Mouse (Mus musculus) hindbrain, postnatal 0 days (tissue): Measurements from ENCODE around the gene Actl6b. TPM values are rescaled to one million over a fixed set of nuclear protein-coding genes. Genes with fewer than 3 reads are reported as not detected.
"Not testable (repeated sequence)": the region's sequence is repeated elsewhere in the genome, so short reads cannot be mapped to it uniquely, and the experiment has no call there.

Source experiments
- ATAC-seq: fragments of 200-750 bp; cut with Nextera tagmentation; 2 replicates; pipeline ENCODE4 v1.8.0; 2017; ENCODE audit warnings: mild to moderate bottlenecking, moderate TSS enrichment, moderate library complexity
- DNase-seq: peaks from one replicate; pipeline ENCODE4 v3.0.0-alpha.2; 2015; ENCODE audit warnings: low spot score
- H3K27ac ChIP-seq: fragments of 300-500 bp; sonication (generic); 2 replicates; pipeline ENCODE4 v1.5.1; 2014; ENCODE audit warnings: mild to moderate bottlenecking
- H3K27me3 ChIP-seq: fragments of 300-500 bp; sonication (generic); 2 replicates; pipeline ENCODE4 v1.6.1; 2014; ENCODE audit warnings: low read length, mixed read lengths; ENCODE audit not compliant: insufficient read depth
- H3K36me3 ChIP-seq: fragments of 300-500 bp; sonication (generic); 2 replicates; pipeline ENCODE4 v1.6.1; 2014; ENCODE audit warnings: low read length, mixed read lengths; ENCODE audit not compliant: insufficient read depth
- H3K4me1 ChIP-seq: fragments of 300-500 bp; sonication (generic); 2 replicates; pipeline ENCODE4 v1.6.1; 2014; ENCODE audit warnings: antibody characterized with exemption, low read length, mixed read lengths; ENCODE audit not compliant: insufficient read depth
- H3K4me2 ChIP-seq: fragments of 300-500 bp; sonication (generic); 2 replicates; pipeline ENCODE4 v1.6.1; 2014; ENCODE audit warnings: low read depth, mild to moderate bottlenecking, low read length, moderate library complexity, mixed read lengths
- H3K4me3 ChIP-seq: fragments of 300-500 bp; sonication (generic); 2 replicates; pipeline ENCODE4 v1.5.1; 2014; ENCODE audit warnings: low read length
- H3K9ac ChIP-seq: fragments of 300-500 bp; sonication (generic); replicated peaks from 2 replicates; pipeline ENCODE4 v1.6.1; 2014; ENCODE audit warnings: mild to moderate bottlenecking, low read length, moderate library complexity, mixed read lengths
- H3K9me3 ChIP-seq: fragments of 300-500 bp; sonication (generic); 2 replicates; pipeline ENCODE4 v1.6.1; 2016; ENCODE audit warnings: low read length, mixed read lengths
- CTCF ChIP-seq: IDR thresholded peaks from 2 replicates; pipeline ENCODE4 v1.5.1; 2016; ENCODE audit warnings: antibody characterized with exemption, control low read depth, low read depth
- WGBS: fragments of 180-500 bp; shearing (Covaris S2); extraction: QIAGEN DNeasy Blood & Tissue Kit; methylation state at CpG from one replicate; pipeline ENCODE4 v1.1.7; 2014; 5-methylcytosine and 5-hydroxymethylcytosine counted together
- polyA plus RNA-seq: library from polyadenylated mRNA; unstranded; fragments of >200 nt; fragmentation: Nextera tagmentation; extraction: Ambion mirVana; gene quantifications from 2 replicates; pipeline ENCODE4 v1.2.1, GENCODE M21; 2015
- total RNA-seq: library from RNA; depleted of rRNA; stranded (reverse); fragments of >200 nt; gene quantifications from 2 replicates; pipeline ENCODE4 v1.2.3, GENCODE M21; 2014

Gene Actl6b
- total and polyA plus RNA-seq, 2 experiments from 2014 or later, result 207 to 253 TPM

GRCm38 (mm10) chr5:137608654-137609190 lies 55.4 kb downstream of the Actl6b start:
- Histone ChIP-seq H3K4me2 (peak overlapping the region; percentile 41), H3K9me3 (no peaks in the 10 kb centered on the region), H3K27ac (no peak overlapping the region), H3K9ac (no peak overlapping the region), H3K4me3 (0 out of 2 replicates have a peak overlapping the region, but pooled peaks have one; percentile 13), H3K4me1 (peaks cover 8% of the 10 kb centered on the region; the same call in 1 of the 2 replicates), H3K36me3 (no peaks in the 10 kb centered on the region), H3K27me3 (no peaks in the 10 kb centered on the region)
- ATAC-seq, result no peak
- no peak; the same call in 1 of the 2 replicates for TF ChIP-seq CTCF
- no peak for DNase-seq
- WGBS, result 23% methylated on average over 21 of the region's 23 CpGs

DNA sequence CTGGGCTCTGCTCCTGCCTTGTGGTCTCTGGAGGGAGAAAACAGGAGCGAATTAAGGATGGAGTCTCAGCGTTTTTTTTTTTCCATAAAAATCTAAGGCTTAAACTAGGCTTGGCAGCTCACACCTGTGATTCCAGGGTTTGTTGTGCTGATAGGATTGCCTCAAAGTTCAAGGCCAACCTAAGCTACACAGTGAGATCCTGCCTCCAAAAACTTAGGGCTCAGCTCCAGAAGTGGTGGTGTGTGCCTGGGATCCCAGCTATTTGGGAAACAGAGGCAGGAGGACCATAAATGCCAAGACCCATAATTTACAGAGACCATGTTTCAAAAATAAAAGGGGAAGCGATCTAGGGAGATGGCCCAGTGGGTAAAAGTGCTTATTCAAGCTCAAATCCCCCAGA lies 56.0 kb downstream of the Actl6b start:
- WGBS, result 62% methylated on average over 3 of the region's 3 CpGs
- H3K36me3 ChIP-seq, result no peaks in the 10 kb centered on the region
- ATAC-seq, result no peak
- no peak overlapping the region for H3K9ac ChIP-seq
- TF ChIP-seq CTCF, result no peak
- no peak overlapping the region for H3K4me3 ChIP-seq
- no peak overlapping the region for H3K4me2 ChIP-seq
- H3K9me3 ChIP-seq, result no peaks in the 10 kb centered on the region
- H3K4me1 ChIP-seq, result peaks cover 8% of the 10 kb centered on the region; the same call in 1 of the 2 replicates
- H3K27ac ChIP-seq, result no peak overlapping the region
- no peak for DNase-seq
- H3K27me3 ChIP-seq, result no peaks in the 10 kb centered on the region

GRCm38 (mm10) chr5:137610056-137610455 lies 56.7 kb downstream of the Actl6b start:
- no peak overlapping the region for H3K4me3 ChIP-seq
- DNase-seq (no peak), ATAC-seq (no peak)
- 68% methylated on average over 4 of the region's 4 CpGs for WGBS
- peaks cover 8% of the 10 kb centered on the region; the same call in 1 of the 2 replicates for H3K4me1 ChIP-seq
- H3K27ac ChIP-seq, result no peak overlapping the region
- H3K27me3 ChIP-seq, result no peaks in the 10 kb centered on the region
- H3K4me2 ChIP-seq, result no peak overlapping the region
- no peak for TF ChIP-seq CTCF
- H3K9ac ChIP-seq, result no peak overlapping the region
- no peaks in the 10 kb centered on the region for H3K36me3 ChIP-seq
- no peaks in the 10 kb centered on the region for H3K9me3 ChIP-seq

GRCm38 (mm10) chr5:137610548-137611244 lies 57.4 kb downstream of the Actl6b start:
- Histone ChIP-seq H3K9ac (no peak overlapping the region), H3K36me3 (no peaks in the 10 kb centered on the region), H3K4me2 (no peak overlapping the region), H3K9me3 (no peaks in the 10 kb centered on the region), H3K27ac (no peak overlapping the region; the same call in 1 of the 2 replicates), H3K4me1 (peaks cover 8% of the 10 kb centered on the region; the same call in 1 of the 2 replicates), H3K27me3 (no peaks in the 10 kb centered on the region), H3K4me3 (no peak overlapping the region)
- no peak for ATAC-seq
- DNase-seq, result no peak
- no peak for TF ChIP-seq CTCF
- 21% methylated on average over 11 of the region's 12 CpGs for WGBS

GRCm38 (mm10) chr5:137611245-137611602 lies 57.9 kb downstream of the Actl6b start:
- TF ChIP-seq CTCF, result no peak
- H3K4me1 ChIP-seq, result peaks cover 8% of the 10 kb centered on the region; the same call in 1 of the 2 replicates
- no peak overlapping the region for H3K9ac ChIP-seq
- no peak overlapping the region; the same call in 1 of the 2 replicates for H3K27ac ChIP-seq
- H3K36me3 ChIP-seq, result no peaks in the 10 kb centered on the region
- WGBS, result 20% methylated on average over 6 of the region's 6 CpGs
- DNase-seq (no peak), ATAC-seq (0 out of 2 replicates have a peak, but pooled peaks have one; percentile 10)
- no peak overlapping the region for H3K4me2 ChIP-seq
- H3K9me3 ChIP-seq, result no peaks in the 10 kb centered on the region
- no peaks in the 10 kb centered on the region for H3K27me3 ChIP-seq
- no peak overlapping the region for H3K4me3 ChIP-seq

DNA sequence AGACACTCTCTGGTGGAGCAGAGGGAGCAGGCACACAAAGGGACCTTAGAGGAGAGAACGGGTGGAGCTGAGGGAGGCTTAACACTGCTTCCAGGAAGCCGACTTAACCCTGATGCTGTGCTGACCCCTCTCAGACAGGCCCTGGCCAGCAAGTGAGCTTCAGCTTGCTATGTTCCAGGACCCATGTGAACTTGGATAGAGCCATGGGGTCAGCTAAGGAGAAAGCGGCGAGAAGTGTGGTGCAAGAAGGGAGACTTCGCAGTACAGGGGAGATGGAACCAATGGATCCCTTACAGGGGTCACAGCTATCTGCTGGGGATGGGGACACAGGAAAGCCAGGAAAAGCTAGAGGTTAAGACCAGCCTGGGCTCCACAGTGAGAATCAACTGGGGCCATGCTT lies 59.8 kb downstream of the Actl6b start:
- Histone ChIP-seq H3K27ac (no peak overlapping the region), H3K4me1 (peaks cover 3% of the 10 kb centered on the region; the same call in 1 of the 2 replicates), H3K27me3 (no peaks in the 10 kb centered on the region), H3K9me3 (no peaks in the 10 kb centered on the region), H3K36me3 (no peaks in the 10 kb centered on the region), H3K4me3 (no peak overlapping the region), H3K9ac (no peak overlapping the region), H3K4me2 (no peak overlapping the region)
- no peak for ATAC-seq
- 66% methylated on average over 5 of the region's 5 CpGs for WGBS
- DNase-seq, result no peak
- no peak for TF ChIP-seq CTCF

- no peak for TF ChIP-seq CTCF
- Histone ChIP-seq H3K9me3 (no peaks in the 10 kb centered on the region), H3K36me3 (no peaks in the 10 kb centered on the region), H3K4me3 (no peak within 1 kb of the TSS), H3K4me2 (no peak within 1 kb of the TSS), H3K27ac (no peak within 1 kb of the TSS), H3K9ac (no peak within 1 kb of the TSS), H3K4me1 (no peaks in the 10 kb centered on the region), H3K27me3 (no peaks in the 10 kb centered on the region)
- ATAC-seq, result no peak
- DNase-seq, result no peak
- WGBS, result 70% methylated on average over 11 of the region's 11 CpGs
Measured at GRCm38 (mm10) chr5:137613550-137613949, 60.2 kb downstream of the Actl6b start, which contains the start of gene Pcolce. Gene Pcolce, minus strand, starts transcription at chr5:137613784.

DNA sequence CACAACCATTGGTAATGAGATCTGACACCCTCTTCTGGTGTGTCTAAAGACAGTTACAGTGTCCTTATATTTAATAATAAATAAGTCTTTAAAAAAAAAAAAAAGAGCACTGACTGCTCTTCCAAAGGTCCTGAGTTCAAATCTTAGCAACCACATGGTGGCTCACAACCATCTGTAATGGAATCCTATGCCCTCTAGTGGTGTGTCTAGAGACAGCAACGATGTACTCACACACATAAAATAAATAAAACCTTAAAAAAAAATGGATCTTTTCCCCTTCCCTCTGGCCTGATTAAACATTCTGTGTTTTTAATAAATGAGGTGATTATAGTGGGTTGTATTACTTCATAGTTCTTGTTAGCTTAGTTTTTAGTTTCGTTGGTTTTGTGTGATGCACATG lies 61.6 kb downstream of the Actl6b start:
- not testable (repeated sequence) for H3K27me3 ChIP-seq, H3K4me3 ChIP-seq, H3K9ac ChIP-seq, H3K4me2 ChIP-seq, ATAC-seq, H3K27ac ChIP-seq, DNase-seq, H3K9me3 ChIP-seq, H3K36me3 ChIP-seq, H3K4me1 ChIP-seq
- WGBS, result 91% methylated on average over 2 of the region's 2 CpGs
